11 mouse cellular contexts compared by ENCODE assay signal in genomic region chr11:63175302-63175701, GRCm38 (mm10). TPM values are rescaled to one million over a fixed set of nuclear protein-coding genes. Genes with fewer than 3 reads are reported as not detected.
A peak's percentile ranks its signal among the peaks of the same experiment; 100 is the strongest.
DNase-seq lines count a peak whose midpoint lies in the region; ATAC-seq and TF ChIP-seq lines count a peak whose summit lies in the region.
"Had no signal": no experiment of that assay in that cellular context is flagged by ENCODE, and none has a peak within 500 bp of the region (broad histone marks: within the 10 kb centered on the region; RNA-seq: fewer than 3 reads in every experiment).

No protein-coding gene starts in this region.

- no peaks in the 10 kb centered on the region for H3K79me2 ChIP-seq in heart, adult 2 months (replicated peaks; ENCODE audit: control insufficient read depth, insufficient read depth, low read length)

- no peak overlapping the region for H3K27ac ChIP-seq in heart, adult 2 months
- H3K27ac ChIP-seq in heart, embryonic 11.5 days (ENCODE audit: low read depth, low read length), result no peak overlapping the region
- no peak overlapping the region for H3K27ac ChIP-seq in testis, adult 2 months (ENCODE audit: control insufficient read depth, insufficient read depth, low read depth, low read length)
- no peak overlapping the region for H3K27ac ChIP-seq in intestine, embryonic 15.5 days
- H3K27ac ChIP-seq: heart, embryonic 15.5 days had no signal

- no peaks in the 10 kb centered on the region for H3K27me3 ChIP-seq in heart, adult 2 months (ENCODE audit: control insufficient read depth, insufficient read depth, low read length)
- H3K27me3 ChIP-seq in heart, embryonic 11.5 days (ENCODE audit: control insufficient read depth, insufficient read depth, low read length), result no peaks in the 10 kb centered on the region
- H3K27me3 ChIP-seq in testis, adult 2 months (ENCODE audit: control insufficient read depth, insufficient read depth, low read length), result no peaks in the 10 kb centered on the region
- no peaks in the 10 kb centered on the region; the same call in 1 of the 2 replicates for H3K27me3 ChIP-seq in intestine, embryonic 15.5 days (replicated peaks)
- H3K27me3 ChIP-seq: heart, embryonic 15.5 days had no signal

- H3K4me3 ChIP-seq in heart, adult 2 months, result no peak overlapping the region
- no peak overlapping the region for H3K4me3 ChIP-seq in heart, embryonic 11.5 days (ENCODE audit: low read depth, low read length)
- no peak overlapping the region for H3K4me3 ChIP-seq in testis, adult 2 months (ENCODE audit: control insufficient read depth, low read depth, low read length)
- H3K4me3 ChIP-seq in intestine, embryonic 15.5 days (replicated peaks), result no peak overlapping the region
- H3K4me3 ChIP-seq: heart, embryonic 15.5 days had no signal

- peaks cover 4% of the 10 kb centered on the region for H3K4me1 ChIP-seq in heart, adult 2 months (ENCODE audit: control insufficient read depth, insufficient read depth, low read length)
- H3K4me1 ChIP-seq in heart, embryonic 11.5 days (ENCODE audit: control insufficient read depth, insufficient read depth, low read length), result no peaks in the 10 kb centered on the region
- H3K4me1 ChIP-seq in testis, adult 2 months (ENCODE audit: control insufficient read depth, insufficient read depth, low read length), result no peaks in the 10 kb centered on the region
- H3K4me1 ChIP-seq in intestine, embryonic 15.5 days (replicated peaks), result no peaks in the 10 kb centered on the region
- H3K4me1 ChIP-seq: heart, embryonic 15.5 days had no signal

- TF ChIP-seq CTCF in heart, adult 2 months (IDR thresholded peaks at IDR 0.05), result peak; percentile 38
- TF ChIP-seq CTCF in testis, adult 2 months (IDR thresholded peaks at IDR 0.05; ENCODE audit: control insufficient read depth, insufficient read depth, insufficient replicate concordance, low read depth, low read length), result peak; percentile 15; the same call in 1 of the 2 replicates

- H3K9me3 ChIP-seq in heart, embryonic 11.5 days (replicated peaks; ENCODE audit: control insufficient read depth, low read length), result no peaks in the 10 kb centered on the region
- no peaks in the 10 kb centered on the region for H3K9me3 ChIP-seq in intestine, embryonic 15.5 days
- H3K9me3 ChIP-seq: heart, embryonic 15.5 days had no signal

- TF ChIP-seq EP300 in heart, adult 2 months (IDR thresholded peaks at IDR 0.05; ENCODE audit: insufficient read depth, low read depth, low read length), result no peak

- H3K9ac ChIP-seq in heart, adult 2 months (ENCODE audit: low read depth, low read length), result no peak overlapping the region
- no peak overlapping the region for H3K9ac ChIP-seq in heart, embryonic 11.5 days (ENCODE audit: low read depth, low read length)
- H3K9ac ChIP-seq in intestine, embryonic 15.5 days, result no peak overlapping the region
- H3K9ac ChIP-seq: heart, embryonic 15.5 days had no signal

- 55% methylated on average over 3 of the region's 3 CpGs for WGBS in heart, adult 2 months
- 39% methylated on average over 3 of the region's 3 CpGs for WGBS in heart, embryonic 11.5 days (ENCODE audit: insufficient replicate concordance)
- WGBS in intestine, embryonic 15.5 days, result 36% methylated on average over 3 of the region's 3 CpGs

- intact Hi-C loops in heart, adult 2 months (cut with DNase I), result no loop called here

- no peaks in the 10 kb centered on the region for H3K36me3 ChIP-seq in heart, adult 2 months (ENCODE audit: control insufficient read depth, insufficient read depth, low read length)
- no peaks in the 10 kb centered on the region for H3K36me3 ChIP-seq in heart, embryonic 11.5 days (ENCODE audit: control insufficient read depth, insufficient read depth, low read length)
- no peaks in the 10 kb centered on the region for H3K36me3 ChIP-seq in testis, adult 2 months (ENCODE audit: control insufficient read depth, insufficient read depth, low read length)
- no peaks in the 10 kb centered on the region for H3K36me3 ChIP-seq in intestine, embryonic 15.5 days
- H3K36me3 ChIP-seq: heart, embryonic 15.5 days had no signal

- H3K4me2 ChIP-seq in heart, embryonic 11.5 days, result no peak overlapping the region
- no peak overlapping the region for H3K4me2 ChIP-seq in intestine, embryonic 15.5 days (replicated peaks)
- H3K4me2 ChIP-seq: heart, embryonic 15.5 days had no signal

- no peak for DNase-seq in heart, adult 2 months
- no peak for DNase-seq in testis, postnatal 14 days (ENCODE audit: low spot score)
- no peak for DNase-seq in urinary bladder, postnatal 14 days (ENCODE audit: low spot score)
- no peak for DNase-seq in cerebellum, adult 8-10 months
- no peak for DNase-seq in kidney, adult 18-20 months
- DNase-seq: layer of hippocampus, adult 9-11 months had no signal

- no peak for ATAC-seq in heart, embryonic 11.5 days (replicated peaks; ENCODE audit: insufficient number of reproducible peaks, low FRiP score, low TSS enrichment)
- peak; percentile 28; the same call in 1 of the 2 replicates for ATAC-seq in intestine, embryonic 15.5 days
- ATAC-seq: forebrain, embryonic 16.5 days had no signal

- no peak for TF ChIP-seq POLR2A in heart, adult 2 months (IDR thresholded peaks at IDR 0.05; ENCODE audit: insufficient read depth, low read depth, low read length)
- no peak for TF ChIP-seq POLR2A in testis, adult 2 months (IDR thresholded peaks at IDR 0.05; ENCODE audit: control insufficient read depth, low read depth, low read length)

RNA-seq across cellular contexts. Expression of gene Pmp22, which starts 46.5 kb away (rescaled TPM):
- total RNA-seq in heart, adult 2 months (2021), result 10 to 100 TPM; 37.5 to 49.6 TPM
- polyA plus RNA-seq in heart, adult 2 months (2012; rRNA removed), result 53.5 and 69.4 TPM in 2 replicates
- polyA plus RNA-seq in heart, embryonic 11.5 days (2014; fragmentation: Nextera tagmentation; extraction: Ambion mirVana), result 77.9 and 89.4 TPM in 2 replicates
- 6.5 and 9.2 TPM in 2 replicates for polyA plus RNA-seq in testis, adult 2 months (2012; rRNA removed)
- 111 and 115 TPM in 2 replicates for polyA plus RNA-seq in intestine, embryonic 15.5 days (2015; fragmentation: Nextera tagmentation; extraction: Ambion mirVana)
